Mouse (Mus musculus): Measurements from ENCODE around the gene Tex50.
"Not testable (repeated sequence)": the region's sequence is repeated elsewhere in the genome, so short reads cannot be mapped to it uniquely, and the experiment has no call there.

Tex50 gene

DNA sequence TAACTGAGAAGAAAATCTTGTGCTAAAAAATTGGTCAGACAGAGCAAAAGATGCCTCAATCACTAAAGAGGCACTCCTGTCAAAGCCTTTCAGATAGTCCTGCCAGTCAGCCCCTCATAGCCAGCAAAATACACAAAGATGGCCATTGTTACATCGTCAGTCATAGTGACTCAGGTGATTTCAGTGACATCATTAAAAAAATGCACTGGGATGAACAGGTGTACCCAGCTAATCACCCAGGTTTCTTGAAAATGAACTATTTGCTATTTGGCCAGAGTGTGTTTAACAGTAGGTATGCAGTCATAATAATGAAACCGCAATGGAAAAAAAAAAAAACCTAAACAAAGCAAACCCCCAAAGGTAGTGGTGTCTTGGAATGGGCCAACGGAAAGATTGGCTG lies at the start of gene Tex50:
Gene Tex50, minus strand, starts transcription at position 101 of the 400 bp plus-strand sequence.
- DNase-seq (ENCODE audit: low spot score in 2 of 2): no peak

- no peak for DNase-seq (ENCODE audit: low spot score in 2 of 2)
These were observed 40.7 kb upstream of the Tex50 start for GRCm38 (mm10) chr1:161199856-161200255.

- not testable (repeated sequence) for DNase-seq (ENCODE audit: low spot score in 2 of 2)
These were observed 37.2 kb upstream of the Tex50 start for GRCm38 (mm10) chr1:161196364-161196763.

- DNase-seq (ENCODE audit: low spot score in 2 of 2): peak; percentile 89 to 90
These were observed 36.6 kb upstream of the Tex50 start for GRCm38 (mm10) chr1:161195541-161196351.

DNA sequence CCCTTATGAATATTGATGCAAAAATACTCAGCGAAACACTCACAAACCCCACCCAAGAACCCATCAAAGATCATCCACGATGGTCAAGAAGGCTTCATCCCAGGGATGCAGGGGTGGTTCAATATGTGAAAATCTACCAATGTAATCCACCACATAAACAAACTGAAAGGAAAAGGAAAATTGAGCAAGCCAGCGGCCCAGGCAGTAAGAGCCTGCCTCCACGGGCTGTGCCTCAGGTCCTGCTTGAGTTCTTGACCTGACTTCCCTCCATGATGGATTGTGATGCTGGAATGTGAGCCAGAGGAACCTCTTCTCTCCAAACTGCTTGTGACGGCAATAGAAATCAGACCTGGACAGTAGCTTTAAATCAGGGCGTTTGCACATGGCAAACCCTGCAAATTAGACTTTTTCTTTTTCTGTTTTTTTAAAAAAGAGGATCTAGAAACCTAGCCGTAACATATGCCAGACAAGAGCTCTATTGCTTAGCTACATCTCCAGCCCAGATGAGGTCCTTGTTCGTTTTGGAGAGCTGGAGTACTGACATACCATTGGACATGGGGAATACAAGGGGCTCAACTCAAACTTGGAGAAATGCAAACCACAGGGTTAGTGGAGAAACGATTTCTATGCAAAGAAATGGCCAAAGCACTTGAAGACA lies 31.3 kb upstream of the Tex50 start:
- DNase-seq (ENCODE audit: low spot score in 2 of 2): no peak

DNA sequence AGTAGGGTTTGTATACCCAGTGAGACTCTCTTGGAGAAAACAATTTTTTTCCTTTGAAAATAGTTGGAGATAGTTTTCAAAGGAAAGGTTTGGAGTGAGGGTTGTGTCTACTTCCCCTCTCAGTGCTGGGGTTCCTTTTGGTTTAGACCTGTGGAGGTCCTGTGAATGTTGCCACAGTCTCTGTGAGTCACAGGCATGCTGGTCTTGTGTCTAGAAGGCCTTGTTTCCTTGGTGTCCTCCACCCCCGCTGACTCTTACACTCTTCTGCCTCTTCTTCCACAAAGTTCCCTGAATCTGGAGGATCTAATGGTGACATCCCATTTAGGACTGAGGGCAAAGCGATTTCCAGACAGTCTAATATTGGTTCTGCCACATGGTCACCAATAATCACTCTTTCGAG lies 26.3 kb upstream of the Tex50 start:
- DNase-seq (ENCODE audit: low spot score in 2 of 2): no peak

DNA sequence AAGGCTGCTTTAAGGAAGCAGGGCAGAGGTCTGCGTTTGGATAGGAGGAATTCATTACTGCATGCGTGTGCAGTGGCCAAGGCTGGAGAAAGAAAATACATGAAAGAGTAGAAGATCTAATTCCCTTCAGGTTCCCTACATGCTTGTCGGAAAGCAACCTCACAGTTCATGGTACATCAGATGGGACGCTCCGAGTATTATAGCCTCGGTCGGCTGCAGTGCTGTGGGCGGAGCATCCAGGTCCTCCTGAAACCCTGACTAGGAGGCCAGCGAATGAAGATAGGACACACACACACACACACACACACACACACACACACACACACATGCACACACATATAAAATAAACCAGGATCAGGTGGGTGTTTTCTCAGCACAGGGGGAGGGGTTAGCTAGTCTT lies 24.6 kb upstream of the Tex50 start:
- no peak for DNase-seq (ENCODE audit: low spot score in 2 of 2)

GRCm38 (mm10) chr1:161182386-161182785 lies 23.3 kb upstream of the Tex50 start:
- no peak for DNase-seq (ENCODE audit: low spot score in 2 of 2)

DNA sequence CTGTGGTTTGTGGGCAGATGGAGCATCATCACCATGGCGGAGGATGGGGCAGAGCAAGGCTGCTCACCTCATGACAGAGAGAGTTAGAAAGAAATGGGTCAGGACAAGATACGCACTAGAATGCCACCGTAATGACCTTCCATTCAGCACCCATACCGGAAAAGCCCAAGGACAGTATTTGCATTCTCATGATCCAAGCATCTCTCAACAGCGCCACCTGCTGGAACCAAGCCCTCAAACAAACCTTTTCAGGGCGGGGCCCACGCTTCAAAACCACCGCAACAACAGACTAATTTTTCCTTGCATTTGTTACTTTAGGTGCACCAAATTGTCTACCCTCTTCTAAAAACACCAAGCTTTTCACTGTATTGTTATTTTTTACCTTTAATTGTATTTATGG lies 21.6 kb upstream of the Tex50 start:
- peak in 1 of 2 experiments; percentile 39 for DNase-seq (ENCODE audit: low spot score in 2 of 2)

DNA sequence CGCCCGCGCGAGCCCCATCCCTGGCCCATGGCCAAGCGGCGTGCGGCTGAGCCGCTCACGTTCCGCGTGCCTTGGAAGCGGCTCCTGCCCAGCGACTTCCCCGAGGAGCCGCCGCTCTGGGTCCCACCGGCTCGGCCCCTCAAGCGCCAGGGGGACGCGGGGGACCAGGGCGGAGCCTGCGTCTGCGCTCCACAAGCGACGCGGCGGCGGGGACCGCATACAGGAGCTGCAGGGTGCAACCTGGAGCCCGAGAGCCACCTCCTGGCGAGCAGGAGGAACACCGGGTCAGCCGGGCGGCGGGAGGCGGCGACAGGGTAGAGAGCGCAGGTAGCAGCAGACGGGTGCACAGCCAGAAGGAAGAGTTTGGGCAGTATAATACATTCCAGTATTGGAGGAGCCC lies 11.5 kb upstream of the Tex50 start:
- DNase-seq (ENCODE audit: low spot score in 2 of 2): peak; percentile 83 to 85

GRCm38 (mm10) chr1:161160266-161160665 lies 1.2 kb upstream of the Tex50 start:
- DNase-seq (ENCODE audit: low spot score in 2 of 2): no peak

GRCm38 (mm10) chr1:161156546-161156945 lies 2.6 kb downstream of the Tex50 start:
- DNase-seq (ENCODE audit: low spot score in 2 of 2): no peak

- DNase-seq (ENCODE audit: low spot score in 2 of 2): no peak
These were observed 8.0 kb downstream of the Tex50 start for GRCm38 (mm10) chr1:161151098-161151497.

GRCm38 (mm10) chr1:161147888-161148287 lies 11.2 kb downstream of the Tex50 start:
- DNase-seq (ENCODE audit: low spot score in 2 of 2): no peak

DNA sequence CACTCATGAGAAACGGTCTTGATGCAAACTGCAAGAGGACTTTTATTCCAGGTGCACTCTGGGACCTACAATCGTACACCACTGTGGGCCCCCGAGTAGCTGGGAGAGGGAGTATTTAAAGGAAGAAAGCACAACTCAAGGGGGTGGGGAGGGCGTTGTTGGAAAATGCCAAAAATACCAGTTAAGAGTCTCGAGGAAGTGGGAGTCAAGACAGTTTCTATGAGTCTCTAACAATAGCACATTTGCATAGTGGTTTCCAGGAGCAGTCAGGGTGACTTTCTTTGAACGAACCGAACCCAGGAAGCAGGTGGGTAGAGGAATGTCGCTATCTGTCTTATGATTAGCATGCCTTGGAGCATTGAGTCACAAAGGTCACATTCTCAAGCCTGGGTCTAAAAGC lies 13.5 kb downstream of the Tex50 start:
- not testable (repeated sequence) for DNase-seq (ENCODE audit: low spot score in 2 of 2)

DNA sequence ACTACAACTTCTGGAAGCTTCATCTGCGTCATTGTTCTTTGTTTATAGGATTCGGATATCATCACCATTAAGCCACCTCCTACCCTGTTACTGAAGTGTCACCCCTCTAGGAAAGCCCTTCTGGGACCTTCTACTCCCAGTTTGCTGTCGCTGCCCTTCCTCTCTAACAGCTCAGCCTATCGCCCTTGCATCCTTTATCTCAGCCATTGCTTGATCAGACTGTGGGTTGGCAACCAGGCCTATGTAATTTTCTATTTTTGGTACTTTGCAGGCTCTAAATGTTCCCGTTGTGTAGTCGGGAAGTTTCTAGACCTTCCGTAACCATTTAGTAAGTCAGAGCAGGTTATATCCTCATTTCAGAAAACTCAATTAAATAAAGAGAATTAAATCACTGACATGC lies 15.9 kb downstream of the Tex50 start:
- no peak for DNase-seq (ENCODE audit: low spot score in 2 of 2)

- DNase-seq (ENCODE audit: low spot score in 2 of 2): peak; percentile 77 to 78
These were observed 16.5 kb downstream of the Tex50 start, which contains the start of gene Ankrd45 for GRCm38 (mm10) chr1:161142531-161143159. Gene Ankrd45 (plus strand): TSS chr1:161142691.

DNA sequence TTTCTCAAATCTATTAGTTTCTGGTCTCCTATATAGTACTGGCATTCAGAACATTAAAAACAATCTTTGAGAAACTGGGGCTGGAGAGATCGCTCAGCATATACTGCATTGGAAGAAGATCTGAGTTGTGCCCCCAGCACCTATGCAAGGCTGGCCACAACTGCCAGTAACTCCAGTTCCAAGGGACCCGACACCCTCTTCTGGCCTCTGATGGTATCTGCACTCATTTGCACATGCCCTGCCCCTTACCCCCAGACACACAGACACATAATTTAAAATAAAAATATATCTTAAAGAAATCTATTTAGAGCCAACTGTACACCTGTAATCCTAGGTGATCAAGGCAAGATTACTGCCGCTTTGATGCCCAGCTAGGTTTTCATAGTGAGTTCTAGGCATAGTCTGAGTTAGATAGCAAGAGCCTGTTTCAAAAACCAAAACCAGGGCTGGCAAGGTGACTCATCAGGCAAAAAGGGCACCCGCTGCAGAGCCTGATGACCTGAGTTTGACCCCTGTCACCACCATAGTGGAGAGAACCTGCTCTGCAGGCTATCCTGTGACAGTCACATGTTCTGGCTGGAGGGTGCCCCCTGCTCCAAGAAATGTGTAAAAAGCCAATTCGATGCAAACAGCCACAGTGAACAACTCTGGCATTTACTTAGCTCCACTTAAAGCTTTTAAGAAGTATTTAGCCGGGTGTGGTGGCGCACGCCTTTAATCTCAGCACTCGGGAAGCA lies 18.9 kb downstream of the Tex50 start:
- no peak for DNase-seq (ENCODE audit: low spot score in 2 of 2)

DNA sequence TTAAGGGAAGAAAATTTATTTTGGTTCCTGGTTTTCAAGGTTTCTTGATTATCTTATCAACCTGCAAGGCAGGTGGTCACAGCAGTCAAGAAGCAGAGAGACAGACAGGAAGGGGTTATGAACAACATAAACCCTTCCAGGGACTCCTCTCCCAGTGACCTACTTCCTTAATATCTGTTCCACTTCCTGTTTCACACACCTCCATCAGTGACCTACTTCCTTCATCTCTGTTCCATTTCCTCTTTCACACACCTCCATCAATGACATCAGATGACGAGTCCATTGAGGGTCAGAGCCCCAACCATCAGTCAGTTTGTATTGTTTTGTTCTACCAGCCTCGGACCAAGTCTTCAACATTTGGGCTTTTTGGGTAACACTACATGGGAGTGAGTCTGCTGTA lies 19.6 kb downstream of the Tex50 start:
- DNase-seq (ENCODE audit: low spot score in 2 of 2): no peak

GRCm38 (mm10) chr1:161130726-161131664 lies 28.1 kb downstream of the Tex50 start, which contains the start of gene Klhl20:
Gene Klhl20 (minus strand): TSS chr1:161131511.
- peak; percentile 97 for DNase-seq (ENCODE audit: low spot score in 2 of 2)

GRCm38 (mm10) chr1:161126461-161126860 lies 32.7 kb downstream of the Tex50 start:
- DNase-seq (ENCODE audit: low spot score in 2 of 2): no peak
